Mouse (Mus musculus) brain, embryonic 14.5 days (tissue): ENCODE measurements around the gene Fgf22.

Source experiments
- CTCF ChIP-seq: fragments of 200-500 bp; IDR thresholded peaks from 2 replicates; pipeline ENCODE4 v1.5.1; 2012; ENCODE audit warnings: inconsistent platforms, mild to moderate bottlenecking, moderate library complexity, borderline replicate concordance; ENCODE audit not compliant: insufficient read depth, insufficient read length; ENCODE audit errors: extremely low read depth
- POLR2A ChIP-seq: fragments of 200-500 bp; IDR thresholded peaks from 2 replicates; pipeline ENCODE4 v1.6.1; 2012; ENCODE audit warnings: mild to moderate bottlenecking, inconsistent platforms, borderline replicate concordance; ENCODE audit not compliant: poor library complexity, insufficient read depth, insufficient read length, severe bottlenecking; ENCODE audit errors: extremely low read depth

DNA sequence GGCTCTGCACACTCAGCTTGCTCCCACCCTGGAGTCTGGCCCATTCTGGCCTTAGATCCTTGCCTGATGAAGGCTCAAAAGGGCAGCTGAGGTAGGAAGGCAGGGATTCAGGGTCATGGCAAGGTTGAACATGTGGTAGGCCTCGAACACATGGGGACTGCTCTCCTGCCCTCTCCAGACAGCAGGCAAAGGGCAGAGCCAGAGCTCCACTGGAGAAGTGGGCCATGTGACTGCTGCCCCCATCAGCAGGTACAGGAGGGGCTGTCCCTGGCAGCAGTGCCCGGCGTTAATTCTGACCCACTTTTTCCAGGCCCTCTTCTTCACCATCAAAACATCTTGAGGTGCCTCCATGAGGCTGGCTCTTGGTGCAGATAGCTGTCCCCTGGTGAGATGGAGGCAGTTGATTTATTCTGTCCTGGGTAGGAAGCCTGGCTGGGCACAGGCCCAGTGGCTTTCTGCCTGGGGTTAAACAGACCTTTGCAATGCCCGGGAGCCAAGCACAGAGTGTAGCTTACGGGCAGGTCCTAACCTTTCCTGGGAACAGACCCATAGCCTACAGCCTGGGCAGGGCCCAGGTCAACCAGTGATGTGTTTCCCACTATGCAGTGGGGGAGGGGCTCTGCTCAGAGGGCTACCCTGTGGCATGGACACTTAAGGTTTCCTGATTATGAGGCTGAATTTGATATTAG is 48.3 kb upstream of the Fgf22 start:
- TF ChIP-seq POLR2A = no peak
- TF ChIP-seq CTCF = no peak
